Mouse (Mus musculus): ENCODE results near the gene Sh2d1b1.
A peak's percentile ranks its signal among the peaks of the same experiment; 100 is the strongest.
"Not testable (repeated sequence)": the region's sequence is repeated elsewhere in the genome, so short reads cannot be mapped to it uniquely, and the experiment has no call there.

The Sh2d1b1 gene

GRCm38 (mm10) chr1:170277016-170277415 lies at the start of gene Sh2d1b1:
TSS of gene Sh2d1b1 (plus strand) at chr1:170277320.
- no peak for DNase-seq (ENCODE audit: low spot score in 2 of 2)

- not testable (repeated sequence) for DNase-seq (ENCODE audit: low spot score in 2 of 2)
Observed at GRCm38 (mm10) chr1:170232688-170233087, 44.4 kb upstream of the Sh2d1b1 start, which contains the start of gene Sh2d1b2. TSS of gene Sh2d1b2 (plus strand) at chr1:170232749.

- no peak for DNase-seq (ENCODE audit: low spot score in 2 of 2)
Observed at GRCm38 (mm10) chr1:170245016-170245415, 32.1 kb upstream of the Sh2d1b1 start.

GRCm38 (mm10) chr1:170254893-170255559 lies 22.1 kb upstream of the Sh2d1b1 start:
- no peak for DNase-seq (ENCODE audit: low spot score in 2 of 2)

GRCm38 (mm10) chr1:170255560-170255910 lies 21.6 kb upstream of the Sh2d1b1 start:
- peak; percentile 77 to 82 for DNase-seq (ENCODE audit: low spot score in 2 of 2)

- no peak for DNase-seq (ENCODE audit: low spot score in 2 of 2)
Observed at GRCm38 (mm10) chr1:170270281-170270680, 6.8 kb upstream of the Sh2d1b1 start.

GRCm38 (mm10) chr1:170270696-170271095 lies 6.4 kb upstream of the Sh2d1b1 start:
- DNase-seq (ENCODE audit: low spot score in 2 of 2), result no peak

- no peak for DNase-seq (ENCODE audit: low spot score in 2 of 2)
Observed at GRCm38 (mm10) chr1:170273252-170273651, 3.9 kb upstream of the Sh2d1b1 start.

- DNase-seq (ENCODE audit: low spot score in 2 of 2), result no peak
Observed at GRCm38 (mm10) chr1:170282415-170283129, 5.5 kb downstream of the Sh2d1b1 start.

- peak in 1 of 2 experiments; percentile 25 for DNase-seq (ENCODE audit: low spot score in 2 of 2)
Observed at GRCm38 (mm10) chr1:170292239-170292951, 15.3 kb downstream of the Sh2d1b1 start.

- DNase-seq (ENCODE audit: low spot score in 2 of 2), result no peak
Observed at GRCm38 (mm10) chr1:170293257-170293656, 16.1 kb downstream of the Sh2d1b1 start.

- no peak for DNase-seq (ENCODE audit: low spot score in 2 of 2)
Observed at GRCm38 (mm10) chr1:170294786-170295570, 17.9 kb downstream of the Sh2d1b1 start.

GRCm38 (mm10) chr1:170299496-170299895 lies 22.4 kb downstream of the Sh2d1b1 start:
- DNase-seq (ENCODE audit: low spot score in 2 of 2), result no peak

- no peak for DNase-seq (ENCODE audit: low spot score in 2 of 2)
Observed at GRCm38 (mm10) chr1:170301686-170302085, 24.6 kb downstream of the Sh2d1b1 start.

GRCm38 (mm10) chr1:170302456-170302855 lies 25.3 kb downstream of the Sh2d1b1 start:
- DNase-seq (ENCODE audit: low spot score in 2 of 2), result no peak

- no peak for DNase-seq (ENCODE audit: low spot score in 2 of 2)
Observed at GRCm38 (mm10) chr1:170303103-170303502, 26.0 kb downstream of the Sh2d1b1 start.

GRCm38 (mm10) chr1:170305002-170305401 lies 27.9 kb downstream of the Sh2d1b1 start:
- DNase-seq (ENCODE audit: low spot score in 2 of 2), result no peak

- no peak for DNase-seq (ENCODE audit: low spot score in 2 of 2)
Observed at GRCm38 (mm10) chr1:170306232-170306631, 29.1 kb downstream of the Sh2d1b1 start, which contains the start of gene Gm7694. TSS of gene Gm7694 (minus strand) at chr1:170306332.

- no peak for DNase-seq (ENCODE audit: low spot score in 2 of 2)
Observed at GRCm38 (mm10) chr1:170308503-170308902, 31.4 kb downstream of the Sh2d1b1 start, which contains the start of gene Spata46. TSS of gene Spata46 (plus strand) at chr1:170308803.

GRCm38 (mm10) chr1:170311431-170311830 lies 34.3 kb downstream of the Sh2d1b1 start:
- no peak for DNase-seq (ENCODE audit: low spot score in 2 of 2)

- DNase-seq (ENCODE audit: low spot score in 2 of 2), result no peak
Observed at GRCm38 (mm10) chr1:170322046-170322445, 44.9 kb downstream of the Sh2d1b1 start.

- DNase-seq (ENCODE audit: low spot score in 2 of 2), result no peak
Observed at GRCm38 (mm10) chr1:170323001-170323400, 45.9 kb downstream of the Sh2d1b1 start.

All from urinary bladder, adult 18-20 months (tissue).